Mouse (Mus musculus): ENCODE results near the gene Angptl4.
A peak's percentile ranks its signal among the peaks of the same experiment; 100 is the strongest.
"Not testable (repeated sequence)": the region's sequence is repeated elsewhere in the genome, so short reads cannot be mapped to it uniquely, and the experiment has no call there.

The Angptl4 gene

GRCm38 (mm10) chr17:33781124-33781977 lies at the start of gene Angptl4:
Angptl4 (minus strand) TSS chr17:33781830.
- DNase-seq (ENCODE audit: low spot score) = peak; percentile 64

- no peak for DNase-seq (ENCODE audit: low spot score)
Measured at GRCm38 (mm10) chr17:33829561-33829960, 47.9 kb upstream of the Angptl4 start.

DNA sequence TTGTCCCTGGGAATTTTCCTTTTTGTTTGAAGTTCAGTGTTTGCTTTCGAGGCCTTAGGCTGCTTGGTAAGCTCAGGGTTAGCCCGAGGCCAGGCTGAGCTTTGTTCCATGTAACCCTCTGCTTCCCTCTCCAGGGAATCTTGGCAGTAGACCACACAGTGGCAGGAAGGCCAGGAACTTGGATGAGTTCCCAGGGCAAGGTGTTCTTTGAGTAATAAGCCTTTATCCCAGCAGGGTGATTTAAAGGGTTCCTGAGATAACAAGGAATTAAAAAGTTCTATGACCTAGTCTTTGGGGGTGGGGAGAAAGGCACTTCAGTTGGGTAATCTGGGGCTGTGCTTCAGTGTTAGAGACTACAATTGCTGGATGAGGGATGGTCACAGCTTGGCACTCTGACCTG lies 47.3 kb upstream of the Angptl4 start:
- DNase-seq (ENCODE audit: low spot score) = peak; percentile 58

- DNase-seq (ENCODE audit: low spot score) = peak; percentile 87
Measured at GRCm38 (mm10) chr17:33826850-33827249, 45.2 kb upstream of the Angptl4 start.

GRCm38 (mm10) chr17:33825462-33825861 lies 43.8 kb upstream of the Angptl4 start:
- DNase-seq (ENCODE audit: low spot score) = no peak

- not testable (repeated sequence) for DNase-seq (ENCODE audit: low spot score)
Measured at GRCm38 (mm10) chr17:33824997-33825330, 43.3 kb upstream of the Angptl4 start.

DNA sequence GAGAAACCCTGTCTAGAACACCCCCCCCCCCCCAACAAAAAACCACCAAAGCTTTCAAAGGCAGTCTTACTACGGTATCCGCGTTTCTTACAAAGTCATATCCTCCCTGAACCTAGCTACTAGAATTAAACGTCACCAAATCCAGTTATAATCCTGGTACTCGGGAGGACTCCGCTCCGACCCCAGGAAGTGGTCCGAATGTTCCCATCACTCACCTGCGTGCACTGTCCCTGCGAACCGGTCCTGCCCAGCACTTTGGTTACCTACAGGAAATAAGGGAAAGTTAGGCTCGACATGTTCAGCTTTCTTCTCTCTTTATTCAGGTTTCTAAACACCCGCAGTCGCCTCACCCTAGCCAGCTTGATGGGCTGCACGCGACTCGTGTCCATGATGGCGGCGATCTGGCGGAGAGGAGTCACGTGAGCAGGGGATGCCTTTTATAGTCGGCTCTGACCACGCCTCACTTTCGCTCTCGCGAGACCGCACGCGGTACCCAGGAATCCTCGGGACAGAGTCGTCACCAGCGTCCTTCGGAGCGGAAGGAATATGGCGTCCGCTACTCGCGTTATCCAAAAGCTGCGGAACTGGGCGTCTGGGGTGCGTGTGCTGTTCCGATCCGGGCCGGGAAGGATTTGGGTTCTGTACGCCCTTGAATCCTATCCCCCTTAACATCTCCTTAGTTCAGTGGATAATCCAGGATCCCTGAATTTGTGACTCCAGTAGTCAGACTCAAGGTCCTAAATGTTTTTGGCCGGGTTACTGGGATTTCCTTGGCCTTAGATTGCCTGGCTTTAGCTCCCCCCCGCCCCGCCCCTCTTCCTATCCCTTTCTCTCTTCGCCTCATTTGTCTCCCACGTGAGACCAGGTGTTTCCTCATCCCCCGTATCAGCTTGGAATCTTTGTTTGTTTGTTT lies 42.7 kb upstream of the Angptl4 start, which contains the start of the genes Rps28 and Ndufa7:
Gene Rps28, minus strand, starts transcription at position 479 of the 913 bp plus-strand sequence.
Gene Ndufa7, plus strand, starts transcription at position 489 of the 913 bp plus-strand sequence.
- DNase-seq (ENCODE audit: low spot score) = peak; percentile 98

- not testable (repeated sequence) for DNase-seq (ENCODE audit: low spot score)
Measured at GRCm38 (mm10) chr17:33823171-33823570, 41.5 kb upstream of the Angptl4 start.

- peak; percentile 39 for DNase-seq (ENCODE audit: low spot score)
Measured at GRCm38 (mm10) chr17:33822436-33822959, 40.9 kb upstream of the Angptl4 start.

DNA sequence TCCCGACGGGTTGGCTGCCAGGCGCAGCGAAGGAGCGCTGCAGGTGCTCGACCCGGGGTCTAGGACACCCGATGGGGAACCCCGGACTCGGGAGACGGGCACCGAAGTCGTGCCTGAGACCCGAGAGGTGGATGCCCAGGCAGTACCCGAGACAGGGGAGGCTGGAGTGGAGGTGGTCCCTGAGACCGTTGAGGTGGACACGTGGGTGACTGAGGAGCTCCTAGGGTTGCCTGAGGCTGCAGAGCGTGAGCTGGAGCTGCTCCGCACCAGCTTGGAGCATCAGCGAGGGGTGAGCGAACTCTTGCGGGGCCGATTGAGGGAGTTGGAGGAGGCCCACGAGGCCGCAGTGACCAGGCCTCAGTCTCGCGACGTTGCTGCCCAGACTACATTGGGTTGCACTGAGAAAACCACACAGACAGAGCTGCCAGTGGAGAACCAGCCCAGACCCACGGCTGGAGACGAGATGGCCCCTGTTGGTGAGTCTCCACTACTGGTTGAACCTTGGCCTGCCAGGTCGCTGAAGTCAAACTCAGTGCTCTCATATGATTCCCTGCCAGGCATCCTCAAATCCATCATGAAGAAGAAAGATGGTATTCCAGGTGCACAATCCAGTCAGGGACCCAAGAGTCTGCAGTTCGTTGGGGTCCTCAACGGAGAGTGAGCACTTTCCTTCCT lies 36.5 kb upstream of the Angptl4 start:
- DNase-seq (ENCODE audit: low spot score) = no peak

- peak; percentile 95 for DNase-seq (ENCODE audit: low spot score)
Measured at GRCm38 (mm10) chr17:33817184-33817968, 35.7 kb upstream of the Angptl4 start.

DNA sequence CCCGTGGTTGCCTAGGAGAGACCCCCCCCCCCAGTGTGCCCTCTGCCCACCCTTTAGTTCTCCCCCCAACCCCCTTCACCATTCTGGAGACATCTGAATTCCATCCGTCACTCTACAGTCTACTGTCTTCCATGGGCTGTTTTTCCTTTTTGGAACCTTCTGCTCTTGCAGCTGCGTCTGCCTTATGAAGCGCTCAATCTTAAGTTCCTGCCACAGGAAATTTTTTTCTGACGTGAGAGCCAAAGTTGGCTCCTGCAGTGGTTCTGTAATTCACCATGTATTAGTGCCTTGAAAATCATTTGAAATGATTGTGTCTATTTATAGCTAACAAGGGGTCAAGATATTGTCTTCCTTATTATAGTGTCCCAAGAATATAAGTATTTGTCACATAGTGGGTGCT lies 35.0 kb upstream of the Angptl4 start:
- DNase-seq (ENCODE audit: low spot score) = no peak

- no peak for DNase-seq (ENCODE audit: low spot score)
Measured at GRCm38 (mm10) chr17:33815399-33815798, 33.8 kb upstream of the Angptl4 start.

- DNase-seq (ENCODE audit: low spot score) = no peak
Measured at GRCm38 (mm10) chr17:33812990-33813389, 31.4 kb upstream of the Angptl4 start.

GRCm38 (mm10) chr17:33812475-33812874 lies 30.8 kb upstream of the Angptl4 start:
- no peak for DNase-seq (ENCODE audit: low spot score)

DNA sequence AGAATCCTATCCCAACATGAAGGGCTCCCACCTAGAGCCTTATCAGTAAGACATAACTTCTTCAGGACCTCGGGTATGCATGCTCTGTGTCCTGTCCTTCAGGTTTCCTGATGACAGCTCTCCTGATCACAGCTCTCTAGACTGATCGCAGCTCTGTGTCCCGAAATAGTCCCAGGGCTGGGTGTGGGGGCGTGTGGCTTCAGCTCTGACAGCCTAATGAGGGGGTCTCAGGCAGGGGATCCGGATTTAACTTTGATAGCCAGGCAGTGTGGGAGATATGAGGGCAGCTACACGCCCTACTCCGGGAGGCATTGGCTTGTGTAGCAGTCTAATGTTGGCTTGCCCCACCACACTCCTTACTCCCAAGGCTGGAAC lies 29.5 kb upstream of the Angptl4 start:
- DNase-seq (ENCODE audit: low spot score) = no peak

GRCm38 (mm10) chr17:33810334-33811141 lies 28.9 kb upstream of the Angptl4 start, which contains the start of gene Kank3:
Kank3 (plus strand) TSS chr17:33810519.
- peak; percentile 99 for DNase-seq (ENCODE audit: low spot score)

GRCm38 (mm10) chr17:33808192-33808591 lies 26.6 kb upstream of the Angptl4 start:
- no peak for DNase-seq (ENCODE audit: low spot score)

GRCm38 (mm10) chr17:33807181-33807888 lies 25.7 kb upstream of the Angptl4 start:
- DNase-seq (ENCODE audit: low spot score) = no peak

All from MN1 (cell line).